Mouse (Mus musculus): ENCODE measurements around the gene Mmp23.

- TF ChIP-seq ZNF384 (IDR thresholded peaks at IDR 0.05; ENCODE audit: low read depth, low read length) (no peak), MAFK (IDR thresholded peaks at IDR 0.05; ENCODE audit: insufficient read depth, low read depth, low read length) (no peak)
These were observed 39.2 kb upstream of the Mmp23 start for GRCm38 (mm10) chr4:155692421-155692820.
